ENCODE assay signal across 9 mouse cellular contexts in the genomic region with DNA sequence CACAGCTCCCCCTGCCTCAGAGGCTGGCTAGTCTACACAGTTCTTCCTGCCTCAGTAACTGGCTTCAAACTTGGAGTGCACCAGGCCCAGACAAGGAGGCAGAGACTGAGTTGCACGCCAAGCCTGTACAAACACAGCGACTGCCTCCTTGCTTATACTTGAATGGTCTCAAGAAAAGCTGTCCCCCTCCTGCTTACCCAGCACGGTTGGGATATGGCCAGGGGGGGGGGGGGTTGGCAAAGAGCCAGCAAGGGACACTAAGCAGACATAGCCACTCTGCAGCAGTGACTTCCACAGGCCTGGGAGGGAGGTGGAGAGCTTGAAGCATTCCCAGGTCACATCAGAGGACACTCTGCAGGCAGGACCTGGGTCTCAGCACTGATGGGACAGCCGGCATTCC.
DNase-seq lines count a peak whose midpoint lies in the region; ATAC-seq lines count a peak whose summit lies in the region.
"Had no signal": no experiment of that assay in that cellular context is flagged by ENCODE, and none has a peak within 500 bp of the region (broad histone marks: within the 10 kb centered on the region; RNA-seq: fewer than 3 reads in every experiment).

No protein-coding gene starts in this region.

- no peaks in the 10 kb centered on the region for H3K27me3 ChIP-seq in heart, embryonic 10.5 days (ENCODE audit: insufficient read depth, poor library complexity, severe bottlenecking)
- H3K27me3 ChIP-seq in limb, embryonic 12.5 days, result no peaks in the 10 kb centered on the region
- no peaks in the 10 kb centered on the region for H3K27me3 ChIP-seq in stomach, embryonic 16.5 days (ENCODE audit: control insufficient read depth, insufficient read depth, low read length)
- H3K27me3 ChIP-seq: liver, embryonic 13.5 days had no signal

- peaks cover 51% of the 10 kb centered on the region for H3K4me1 ChIP-seq in heart, embryonic 10.5 days
- peaks cover 70% of the 10 kb centered on the region for H3K4me1 ChIP-seq in limb, embryonic 12.5 days (replicated peaks)
- peaks cover 13% of the 10 kb centered on the region; the same call in 1 of the 2 replicates for H3K4me1 ChIP-seq in stomach, embryonic 16.5 days (ENCODE audit: control insufficient read depth, insufficient read depth, low read length)
- H3K4me1 ChIP-seq: liver, embryonic 13.5 days had no signal

- H3K36me3 ChIP-seq in heart, embryonic 10.5 days, result no peaks in the 10 kb centered on the region
- H3K36me3 ChIP-seq in limb, embryonic 12.5 days, result 0 out of 2 replicates have a peak, but pooled peaks cover 7% of the 10 kb centered on the region
- no peaks in the 10 kb centered on the region for H3K36me3 ChIP-seq in stomach, embryonic 16.5 days (ENCODE audit: control insufficient read depth, insufficient read depth, low read length)
- H3K36me3 ChIP-seq: liver, embryonic 13.5 days had no signal

- no peak overlapping the region for H3K4me2 ChIP-seq in limb, embryonic 12.5 days
- H3K4me2 ChIP-seq in stomach, embryonic 16.5 days (ENCODE audit: low read depth, low read length), result no peak overlapping the region
- H3K4me2 ChIP-seq: liver, embryonic 13.5 days had no signal

- H3K27ac ChIP-seq in heart, embryonic 10.5 days, result peak overlapping the region; percentile 53
- peak overlapping the region; percentile 82 for H3K27ac ChIP-seq in limb, embryonic 12.5 days
- peak overlapping the region; percentile 76 for H3K27ac ChIP-seq in stomach, embryonic 16.5 days (ENCODE audit: low read length)
- H3K27ac ChIP-seq: liver, embryonic 13.5 days had no signal

- no peak overlapping the region for H3K4me3 ChIP-seq in heart, embryonic 10.5 days
- no peak overlapping the region for H3K4me3 ChIP-seq in limb, embryonic 12.5 days (replicated peaks)
- no peak overlapping the region for H3K4me3 ChIP-seq in stomach, embryonic 16.5 days (replicated peaks; ENCODE audit: low read length)
- H3K4me3 ChIP-seq: liver, embryonic 13.5 days had no signal

- H3K9ac ChIP-seq in limb, embryonic 12.5 days (replicated peaks), result no peak overlapping the region; the same call in 1 of the 2 replicates
- H3K9ac ChIP-seq in stomach, embryonic 16.5 days (ENCODE audit: low read length), result peak overlapping the region; percentile 23; the same call in 1 of the 2 replicates
- H3K9ac ChIP-seq: liver, embryonic 13.5 days had no signal

- peak; percentile 84 for DNase-seq in heart, embryonic 10.5 days (ENCODE audit: low spot score)
- no peak for DNase-seq in heart, adult 18-20 months
- DNase-seq in lung, postnatal 10 days, result peak; percentile 15
- no peak for DNase-seq in lung, postnatal 25 days (ENCODE audit: low spot score)
- DNase-seq in layer of hippocampus, adult 9-10 months (ENCODE audit: low spot score), result no peak
- no peak for DNase-seq in left cerebral cortex, postnatal 25 days (ENCODE audit: low spot score in 2 of 2)
- DNase-seq: liver, embryonic 13.5 days had no signal

- no peaks in the 10 kb centered on the region for H3K9me3 ChIP-seq in heart, embryonic 10.5 days
- H3K9me3 ChIP-seq in limb, embryonic 12.5 days, result no peaks in the 10 kb centered on the region
- no peaks in the 10 kb centered on the region for H3K9me3 ChIP-seq in stomach, embryonic 16.5 days (replicated peaks; ENCODE audit: control insufficient read depth, low read length)
- H3K9me3 ChIP-seq: liver, embryonic 13.5 days had no signal

- 0 out of 2 replicates have a peak, but pooled peaks have one; percentile 35 for ATAC-seq in limb, embryonic 12.5 days (ENCODE audit: insufficient number of reproducible peaks, insufficient read depth, low FRiP score, low TSS enrichment, low read depth)
- peak; percentile 65; the same call in 1 of the 2 replicates for ATAC-seq in stomach, embryonic 16.5 days (ENCODE audit: insufficient read depth, low FRiP score)

- 15% methylated on average over 4 of the region's 4 CpGs for WGBS in heart, embryonic 10.5 days
- 34% methylated on average over 4 of the region's 4 CpGs for WGBS in limb, embryonic 12.5 days
- WGBS in stomach, embryonic 16.5 days, result 15% methylated on average over 4 of the region's 4 CpGs

- intact Hi-C loops in left cerebral cortex, postnatal 25 days (cut with DNase I), result no loop called here

Comparison
In these comparisons a context has a peak if more than half of its experiments do, and no peak if none do; other contexts are left out.
1. DNase-seq: peak in heart, embryonic 10.5 days (single experiment) and lung, postnatal 10 days (single experiment); none in heart, adult 18-20 months (0 of 2), lung, postnatal 25 days (single experiment), layer of hippocampus, adult 9-10 months (single experiment) and left cerebral cortex, postnatal 25 days (0 of 2).
2. Peak in every context shown above with its lines, with median percentiles within 50 percentile points of each other: H3K27ac ChIP-seq.